Mouse (Mus musculus) regulatory T cell (primary cell): ENCODE measurements at regions not wholly inside any gene's neighbourhood (a gene's known extent, or its start where the extent isn't known, plus 50 kb on each side); places are given as distances from the start of the nearest gene placed in this dataset.

ENCODE experiments used
- in situ Hi-C: fragments of 300-600 bp; cut with MboI, MseI; formaldehyde crosslinking; loops from one replicate; pipeline ENCODE4 v1.15.1; 2025; ENCODE audit warnings: high pct_unique_total_duplicates

GRCm38 (mm10) chr4:83166867-83167814 is 115.0 kb upstream of the Frem1 start:
- in situ Hi-C loops, result loop anchor here (10.0 kb wide), 1 partner anchor 848 kb away; no protein-coding TSS in a partner anchor

GRCm38 (mm10) chr4:83146740-83147139 is 94.6 kb upstream of the Frem1 start:
- in situ Hi-C loops, result no loop called here

DNA sequence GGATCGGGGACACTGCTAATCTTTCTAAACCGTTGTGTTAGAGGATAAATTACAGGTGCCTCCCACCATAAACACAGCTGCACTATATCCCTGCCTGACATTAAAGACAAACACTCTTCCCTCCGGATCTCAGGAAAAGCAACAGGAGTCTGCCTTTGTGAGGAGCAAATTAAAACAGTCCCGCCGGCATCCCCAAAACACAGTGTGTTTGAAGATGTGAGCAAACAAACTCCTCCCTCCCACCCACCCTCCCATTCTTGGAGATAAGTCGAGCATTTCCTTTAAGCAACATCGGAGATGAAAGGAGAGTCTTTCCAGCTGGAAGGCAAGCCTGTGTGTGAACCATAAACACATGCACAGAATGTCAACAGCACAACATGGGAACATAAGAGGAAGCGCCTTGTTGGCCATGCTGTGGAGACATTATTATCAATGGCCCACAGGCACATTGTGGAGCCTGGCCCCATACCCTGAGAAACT is 93.6 kb upstream of the Frem1 start:
- in situ Hi-C loops, result no loop called here

DNA sequence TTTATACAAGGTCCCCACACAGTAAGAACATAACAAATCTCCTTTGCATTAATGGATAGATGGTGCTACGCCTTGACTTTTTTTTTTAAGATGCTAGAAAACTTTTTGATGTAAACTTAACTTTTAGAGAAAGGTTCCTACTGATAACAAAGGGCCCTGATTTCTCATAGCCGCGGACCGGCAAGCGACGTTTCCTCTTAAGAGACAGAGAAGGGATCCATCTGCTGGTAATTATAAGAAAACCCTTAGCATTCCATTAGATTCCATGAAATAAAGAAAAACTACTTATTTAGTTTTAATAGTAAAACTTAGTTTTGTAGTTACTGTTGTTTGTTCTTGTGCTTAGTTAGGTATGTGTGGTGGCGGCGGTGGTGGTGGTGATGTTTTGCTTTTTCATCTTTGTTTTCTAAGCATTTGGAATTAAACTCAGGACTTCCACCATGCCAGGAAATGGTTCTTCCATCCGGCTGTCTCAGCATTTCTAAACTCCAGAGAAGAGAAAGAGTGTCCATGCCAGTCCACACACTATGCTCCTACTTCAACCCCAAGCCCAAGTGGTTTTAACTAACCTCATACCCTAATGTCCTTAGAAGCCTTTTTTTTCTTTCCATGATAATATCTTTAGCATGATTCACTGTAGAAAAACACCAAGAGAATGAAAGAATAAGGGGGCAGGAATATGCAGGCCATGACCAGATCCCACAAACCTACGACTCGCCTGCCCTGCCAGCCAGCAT is 92.8 kb upstream of the Frem1 start:
- in situ Hi-C loops, result no loop called here

- in situ Hi-C loops, result no loop called here
These were observed 89.6 kb upstream of the Frem1 start for GRCm38 (mm10) chr4:83141736-83142135.

- in situ Hi-C loops, result no loop called here
These were observed 70.5 kb upstream of the Frem1 start for GRCm38 (mm10) chr4:83122668-83123005.

DNA sequence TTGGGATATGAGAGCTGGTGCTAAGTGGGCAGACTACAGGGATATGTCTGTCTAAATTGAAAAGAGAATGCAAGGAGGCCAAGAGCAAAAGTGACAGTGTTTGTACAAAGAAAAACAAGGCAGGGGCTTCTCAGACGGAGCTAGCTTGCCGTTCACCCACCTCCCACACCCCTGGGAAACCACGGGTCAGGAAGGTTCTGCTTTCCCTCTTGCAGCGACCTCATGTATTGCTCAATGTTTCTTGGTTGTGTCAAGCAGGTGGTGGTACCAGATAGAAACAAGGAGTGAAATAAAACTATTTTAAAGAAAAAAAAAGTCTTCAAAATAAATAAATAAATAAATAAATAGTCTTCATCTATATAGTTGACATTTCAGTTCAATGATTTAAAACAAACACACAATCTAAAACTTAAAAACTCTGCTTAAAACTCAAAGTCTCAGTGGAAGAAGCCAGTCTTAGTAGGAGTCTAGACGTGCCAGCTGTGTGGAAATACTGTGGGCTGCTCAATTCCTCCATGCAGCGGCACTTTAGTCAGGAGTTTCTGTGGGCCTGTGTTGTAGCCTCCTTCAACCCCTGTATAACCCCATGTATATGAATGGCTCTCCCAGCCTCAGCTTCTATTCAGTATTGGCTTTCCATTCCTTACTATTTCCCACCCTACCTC is 70.0 kb upstream of the Frem1 start:
- in situ Hi-C loops, result no loop called here

GRCm38 (mm10) chr4:83108659-83108967 is 56.5 kb upstream of the Frem1 start:
- in situ Hi-C loops, result loop anchor here (10.0 kb wide), 1 partner anchor 1984 kb away; no protein-coding TSS in a partner anchor

- in situ Hi-C loops, result loop anchor here (10.0 kb wide), 1 partner anchor 1983 kb away; no protein-coding TSS in a partner anchor
These were observed 56.0 kb upstream of the Frem1 start for GRCm38 (mm10) chr4:83107958-83108658.

GRCm38 (mm10) chr4:83107161-83107560 is 55.0 kb upstream of the Frem1 start:
- in situ Hi-C loops, result loop anchor here (10.0 kb wide), 1 partner anchor 1982 kb away; no protein-coding TSS in a partner anchor

DNA sequence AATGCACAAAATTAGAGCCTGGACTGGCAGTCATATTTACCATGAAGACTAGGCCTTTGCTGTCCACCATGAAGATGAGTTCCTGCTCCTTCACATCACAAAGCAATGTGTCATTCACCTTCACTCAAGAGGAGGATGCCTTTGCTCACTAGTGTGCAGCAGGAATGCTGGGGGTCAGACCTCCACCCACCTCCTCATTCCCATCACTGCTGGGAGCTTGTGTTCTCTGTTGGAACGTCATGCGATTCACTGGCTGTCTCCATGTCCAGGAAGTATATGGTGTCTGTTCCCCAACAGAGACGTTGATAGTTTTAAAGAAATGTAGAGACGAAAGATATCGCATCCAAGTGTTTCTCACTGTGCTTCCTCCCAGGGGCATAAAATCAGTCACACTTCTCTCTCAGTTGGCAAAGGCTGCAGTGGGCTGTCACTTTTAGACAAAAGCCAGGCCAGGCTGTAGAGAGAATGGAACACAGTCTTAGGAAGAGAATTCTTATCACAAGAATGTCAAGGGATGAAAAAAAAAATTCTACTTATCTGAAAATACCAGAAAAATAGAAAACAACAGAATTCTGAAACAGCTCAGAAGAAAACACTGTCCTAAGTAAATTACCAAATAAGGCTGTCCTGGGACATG is 52.0 kb upstream of the Frem1 start:
- in situ Hi-C loops, result loop anchor here (10.0 kb wide), 1 partner anchor 1979 kb away; no protein-coding TSS in a partner anchor

DNA sequence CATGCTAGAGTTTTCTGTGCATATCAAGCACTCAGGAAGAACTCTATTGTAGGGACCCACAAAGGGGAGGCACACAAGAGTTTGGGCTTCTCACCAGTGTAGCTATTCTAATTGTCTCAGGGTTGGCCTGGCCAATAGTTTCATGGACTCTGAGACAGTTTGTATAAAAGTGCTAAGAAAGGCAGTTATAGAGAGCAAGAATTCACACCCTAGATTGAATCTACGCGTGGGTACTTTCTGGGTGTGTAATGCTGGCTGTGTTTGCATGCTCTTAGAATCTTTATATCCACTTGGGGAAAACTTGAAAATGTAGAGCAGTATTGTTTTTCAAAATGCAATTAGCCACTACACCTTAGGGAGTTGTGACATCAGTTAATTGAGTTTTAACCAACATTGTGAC is 50.8 kb upstream of the Frem1 start:
- in situ Hi-C loops, result loop anchor here (10.0 kb wide), 1 partner anchor 1978 kb away; no protein-coding TSS in a partner anchor

DNA sequence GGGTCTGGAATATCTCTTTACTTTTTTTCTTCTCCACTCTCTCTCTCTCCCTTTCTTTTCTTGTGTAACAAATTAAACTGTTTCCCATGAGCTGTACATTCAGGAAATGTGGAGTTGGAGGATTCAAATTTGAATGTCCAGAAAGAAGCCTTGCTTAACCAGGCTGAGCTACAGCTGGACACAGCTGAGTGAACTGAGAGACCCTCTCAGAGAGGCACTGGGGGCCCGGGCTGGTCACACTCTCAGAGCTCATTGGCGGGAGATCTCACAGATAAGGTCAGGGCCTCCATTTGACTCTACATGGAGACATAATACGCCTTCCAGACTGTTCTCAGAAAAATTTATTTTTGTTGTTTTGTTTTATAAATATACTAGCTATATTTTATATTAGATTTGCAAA is 49.9 kb upstream of the Frem1 start:
- in situ Hi-C loops, result loop anchor here (10.0 kb wide), 1 partner anchor 1977 kb away; no protein-coding TSS in a partner anchor
